Mouse (Mus musculus): ENCODE measurements around the gene Ankrd33b. TPM values are rescaled to one million over a fixed set of nuclear protein-coding genes. Genes with fewer than 3 reads are reported as not detected.
A peak's percentile ranks its signal among the peaks of the same experiment; 100 is the strongest.

Gene Ankrd33b
- total and polyA plus RNA-seq, 3 experiments: 0.11 TPM; not detected in 2

GRCm38 (mm10) chr15:31268148-31268547, 99.4 kb downstream of the Ankrd33b start:
- Histone ChIP-seq H3K9me3 (replicated peaks) (peaks cover 6% of the 10 kb centered on the region), H3K4me1 (ENCODE audit: insufficient read depth, low read depth, low read length) (no peaks in the 10 kb centered on the region), H3K36me3 (replicated peaks) (no peaks in the 10 kb centered on the region), H3K27me3 (ENCODE audit: insufficient read depth, low read length) (no peaks in the 10 kb centered on the region), H3K4me3 (ENCODE audit: low read depth, low read length) (no peak overlapping the region)
- DNase-seq (ENCODE audit: low spot score) (no peak), ATAC-seq (ENCODE audit: extremely low read depth, insufficient number of reproducible peaks, low FRiP score, poor library complexity, severe bottlenecking) (no peak)
- TF ChIP-seq POLR2AphosphoS5 (IDR thresholded peaks at IDR 0.05; ENCODE audit: insufficient replicate concordance, low read depth, low read length) (no peak), GATA2 (IDR thresholded peaks at IDR 0.05; ENCODE audit: borderline replicate concordance, low read depth, low read length) (no peak), TAL1 (conservative IDR thresholded peaks at IDR 0.05; ENCODE audit: low read depth, low read length) (no peak), CTCF (IDR thresholded peaks at IDR 0.05; ENCODE audit: low read depth, low read length) (no peak), GATA1 (IDR thresholded peaks at IDR 0.05; ENCODE audit: borderline replicate concordance, low read length) (no peak)

- Histone ChIP-seq H3K4me1 (ENCODE audit: insufficient read depth, low read depth, low read length) (no peaks in the 10 kb centered on the region), H3K4me3 (ENCODE audit: low read depth, low read length) (no peak overlapping the region), H3K9me3 (replicated peaks) (peaks cover 6% of the 10 kb centered on the region), H3K36me3 (replicated peaks) (no peaks in the 10 kb centered on the region), H3K27me3 (ENCODE audit: insufficient read depth, low read length) (no peaks in the 10 kb centered on the region)
- TF ChIP-seq CTCF (IDR thresholded peaks at IDR 0.05; ENCODE audit: low read depth, low read length): no peak
- no peak for TF ChIP-seq GATA2 (IDR thresholded peaks at IDR 0.05; ENCODE audit: borderline replicate concordance, low read depth, low read length)
- ATAC-seq (ENCODE audit: extremely low read depth, insufficient number of reproducible peaks, low FRiP score, poor library complexity, severe bottlenecking) (no peak), DNase-seq (ENCODE audit: low spot score) (no peak)
Measured at GRCm38 (mm10) chr15:31265845-31266244, 101.7 kb downstream of the Ankrd33b start.

GRCm38 (mm10) chr15:31265404-31265803, 102.1 kb downstream of the Ankrd33b start:
- no peak overlapping the region for H3K4me3 ChIP-seq (ENCODE audit: low read depth, low read length)
- no peaks in the 10 kb centered on the region for H3K27me3 ChIP-seq (ENCODE audit: insufficient read depth, low read length)
- DNase-seq (ENCODE audit: low spot score) (no peak), ATAC-seq (ENCODE audit: extremely low read depth, insufficient number of reproducible peaks, low FRiP score, poor library complexity, severe bottlenecking) (no peak)
- no peaks in the 10 kb centered on the region for H3K36me3 ChIP-seq (replicated peaks)
- no peaks in the 10 kb centered on the region for H3K4me1 ChIP-seq (ENCODE audit: insufficient read depth, low read depth, low read length)
- H3K9me3 ChIP-seq (replicated peaks): peaks cover 8% of the 10 kb centered on the region
- no peak for TF ChIP-seq GATA2 (IDR thresholded peaks at IDR 0.05; ENCODE audit: borderline replicate concordance, low read depth, low read length)
- no peak for TF ChIP-seq GATA1 (IDR thresholded peaks at IDR 0.05; ENCODE audit: borderline replicate concordance, low read length)
- TF ChIP-seq TAL1 (conservative IDR thresholded peaks at IDR 0.05; ENCODE audit: low read depth, low read length): no peak
- TF ChIP-seq POLR2AphosphoS5 (IDR thresholded peaks at IDR 0.05; ENCODE audit: insufficient replicate concordance, low read depth, low read length): no peak
- no peak for TF ChIP-seq CTCF (IDR thresholded peaks at IDR 0.05; ENCODE audit: low read depth, low read length)

- no peak overlapping the region for H3K4me3 ChIP-seq (ENCODE audit: low read depth, low read length)
- 0 out of 2 replicates have a peak, but pooled peaks have one; percentile 28 for ATAC-seq (ENCODE audit: extremely low read depth, insufficient number of reproducible peaks, low FRiP score, poor library complexity, severe bottlenecking)
- no peaks in the 10 kb centered on the region for H3K4me1 ChIP-seq (ENCODE audit: insufficient read depth, low read depth, low read length)
- H3K36me3 ChIP-seq (replicated peaks): no peaks in the 10 kb centered on the region
- TF ChIP-seq GATA1 (IDR thresholded peaks at IDR 0.05; ENCODE audit: borderline replicate concordance, low read length) (no peak), POLR2AphosphoS5 (IDR thresholded peaks at IDR 0.05; ENCODE audit: insufficient replicate concordance, low read depth, low read length) (no peak), TAL1 (conservative IDR thresholded peaks at IDR 0.05; ENCODE audit: low read depth, low read length) (no peak), CTCF (IDR thresholded peaks at IDR 0.05; ENCODE audit: low read depth, low read length) (no peak), GATA2 (IDR thresholded peaks at IDR 0.05; ENCODE audit: borderline replicate concordance, low read depth, low read length) (no peak)
- no peak for DNase-seq (ENCODE audit: low spot score)
- H3K27me3 ChIP-seq (ENCODE audit: insufficient read depth, low read length): peaks cover 2% of the 10 kb centered on the region; the same call in 1 of the 2 replicates
- H3K9me3 ChIP-seq (replicated peaks): peaks cover 11% of the 10 kb centered on the region
Measured at GRCm38 (mm10) chr15:31264827-31265226, 102.7 kb downstream of the Ankrd33b start.

- no peak for DNase-seq (ENCODE audit: low spot score)
- Histone ChIP-seq H3K36me3 (replicated peaks) (no peaks in the 10 kb centered on the region), H3K4me1 (ENCODE audit: insufficient read depth, low read depth, low read length) (no peaks in the 10 kb centered on the region), H3K4me3 (ENCODE audit: low read depth, low read length) (no peak overlapping the region), H3K9me3 (replicated peaks) (peaks cover 12% of the 10 kb centered on the region), H3K27me3 (ENCODE audit: insufficient read depth, low read length) (peaks cover 2% of the 10 kb centered on the region; the same call in 1 of the 2 replicates)
- ATAC-seq (ENCODE audit: extremely low read depth, insufficient number of reproducible peaks, low FRiP score, poor library complexity, severe bottlenecking): no peak
- TF ChIP-seq POLR2AphosphoS5 (IDR thresholded peaks at IDR 0.05; ENCODE audit: insufficient replicate concordance, low read depth, low read length) (no peak), GATA1 (IDR thresholded peaks at IDR 0.05; ENCODE audit: borderline replicate concordance, low read length) (no peak), TAL1 (conservative IDR thresholded peaks at IDR 0.05; ENCODE audit: low read depth, low read length) (no peak)
Measured at GRCm38 (mm10) chr15:31262361-31262760, 105.2 kb downstream of the Ankrd33b start.

GRCm38 (mm10) chr15:31261094-31261493, 106.4 kb downstream of the Ankrd33b start:
- peaks cover 6% of the 10 kb centered on the region; the same call in 1 of the 2 replicates for H3K27me3 ChIP-seq (ENCODE audit: insufficient read depth, low read length)
- H3K36me3 ChIP-seq (replicated peaks): no peaks in the 10 kb centered on the region
- TF ChIP-seq POLR2AphosphoS5 (IDR thresholded peaks at IDR 0.05; ENCODE audit: insufficient replicate concordance, low read depth, low read length) (no peak), GATA1 (IDR thresholded peaks at IDR 0.05; ENCODE audit: borderline replicate concordance, low read length) (no peak), GATA2 (IDR thresholded peaks at IDR 0.05; ENCODE audit: borderline replicate concordance, low read depth, low read length) (no peak), TAL1 (conservative IDR thresholded peaks at IDR 0.05; ENCODE audit: low read depth, low read length) (no peak), CTCF (IDR thresholded peaks at IDR 0.05; ENCODE audit: low read depth, low read length) (no peak)
- DNase-seq (ENCODE audit: low spot score): no peak
- no peaks in the 10 kb centered on the region for H3K4me1 ChIP-seq (ENCODE audit: insufficient read depth, low read depth, low read length)
- peaks cover 13% of the 10 kb centered on the region for H3K9me3 ChIP-seq (replicated peaks)
- H3K4me3 ChIP-seq (ENCODE audit: low read depth, low read length): no peak overlapping the region
- no peak for ATAC-seq (ENCODE audit: extremely low read depth, insufficient number of reproducible peaks, low FRiP score, poor library complexity, severe bottlenecking)
